Mouse (Mus musculus) lung, postnatal 0 days (tissue): ENCODE results near the gene Tomm40. TPM values are rescaled to one million over a fixed set of nuclear protein-coding genes. Genes with fewer than 3 reads are reported as not detected.

Experiments used
- ATAC-seq: fragments of 200-750 bp; cut with Nextera tagmentation; 2 replicates; pipeline ENCODE4 v1.8.0; 2017; ENCODE audit warnings: moderate library complexity
- DNase-seq: peaks from one replicate; pipeline ENCODE4 v3.0.0-alpha.2; 2016; ENCODE audit warnings: low spot score
- H3K27ac ChIP-seq: fragments of 300-500 bp; sonication (generic); 2 replicates; pipeline ENCODE4 v1.5.1; 2014; ENCODE audit warnings: antibody characterized with exemption, mild to moderate bottlenecking, low read length, mixed read lengths
- H3K27me3 ChIP-seq: fragments of 300-500 bp; sonication (generic); replicated peaks from 2 replicates; pipeline ENCODE4 v1.6.1; 2014; ENCODE audit warnings: low read length, mixed read lengths; ENCODE audit not compliant: insufficient read depth
- H3K36me3 ChIP-seq: fragments of 300-500 bp; sonication (generic); 2 replicates; pipeline ENCODE4 v1.6.1; 2014; ENCODE audit warnings: low read length, mixed read lengths; ENCODE audit not compliant: insufficient read depth
- H3K4me1 ChIP-seq: fragments of 300-500 bp; sonication (generic); 2 replicates; pipeline ENCODE4 v1.6.1; 2014; ENCODE audit warnings: antibody characterized with exemption, low read depth, low read length, mixed read lengths; ENCODE audit not compliant: insufficient read depth
- H3K4me2 ChIP-seq: fragments of 300-500 bp; sonication (generic); replicated peaks from 2 replicates; pipeline ENCODE4 v1.6.1; 2014; ENCODE audit warnings: low read depth, mild to moderate bottlenecking, low read length, moderate library complexity, mixed read lengths
- H3K4me3 ChIP-seq: fragments of 300-500 bp; sonication (generic); 2 replicates; pipeline ENCODE4 v1.5.1; 2014; ENCODE audit warnings: low read depth, low read length
- H3K9ac ChIP-seq: fragments of 300-500 bp; sonication (generic); replicated peaks from 2 replicates; pipeline ENCODE4 v1.6.1; 2014; ENCODE audit warnings: low read depth, mild to moderate bottlenecking
- H3K9me3 ChIP-seq: fragments of 300-500 bp; sonication (generic); 2 replicates; pipeline ENCODE4 v1.6.1; 2016; ENCODE audit warnings: low read length, mixed read lengths
- CTCF ChIP-seq: IDR thresholded peaks from 2 replicates; pipeline ENCODE4 v1.5.1; 2016; ENCODE audit warnings: antibody characterized with exemption, mild to moderate bottlenecking
- EP300 ChIP-seq: IDR thresholded peaks from 2 replicates; pipeline ENCODE4 v1.6.1; 2016; ENCODE audit warnings: antibody characterized with exemption, mild to moderate bottlenecking, control low read depth
- WGBS: fragments of 180-500 bp; shearing (Covaris S2); extraction: QIAGEN DNeasy Blood & Tissue Kit; methylation state at CpG from one replicate; pipeline ENCODE4 v1.1.7; 2014; 5-methylcytosine and 5-hydroxymethylcytosine counted together
- polyA plus RNA-seq: library from polyadenylated mRNA; unstranded; fragments of >200 nt; fragmentation: Nextera tagmentation; extraction: Ambion mirVana; gene quantifications from 2 replicates; pipeline ENCODE4 v1.2.1, GENCODE M21; 2015

Gene Tomm40
- polyA plus RNA-seq, 1 experiment from 2014 or later = 62.4 TPM

- TF ChIP-seq CTCF (peak; percentile 54), EP300 (no peak)
- WGBS = 2% methylated on average over 28 of the region's 28 CpGs
Observed at GRCm38 (mm10) chr7:19697949-19698906, 17.0 kb downstream of the Tomm40 start.

DNA sequence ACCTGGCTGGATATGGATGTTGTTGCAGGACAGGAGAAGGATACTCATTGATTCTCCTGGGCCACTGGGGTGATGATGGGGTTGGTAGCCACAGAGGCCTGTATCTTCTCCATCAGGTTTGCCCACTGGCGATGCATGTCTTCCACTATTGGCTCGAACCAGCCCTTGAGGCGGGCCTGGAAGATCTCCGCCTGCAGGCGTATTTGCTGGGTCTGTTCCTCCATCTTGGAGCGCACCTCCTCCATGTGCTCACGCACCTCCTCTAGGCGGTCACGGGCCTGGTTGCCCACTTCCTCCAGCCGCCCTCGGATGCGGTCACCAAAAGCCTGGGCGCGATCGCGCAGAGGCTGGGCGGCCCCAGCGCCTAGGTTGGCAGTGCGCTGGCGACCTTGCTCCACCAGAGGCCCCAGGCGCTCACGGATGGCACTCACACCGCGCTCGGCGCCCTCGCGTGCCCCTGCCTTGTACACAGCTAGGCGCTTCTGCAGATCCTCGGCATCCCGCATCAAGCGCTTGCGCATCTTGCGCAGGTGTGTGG lies 18.8 kb downstream of the Tomm40 start:
- ATAC-seq (no peak), DNase-seq (no peak)
- Histone ChIP-seq H3K27me3 (no peaks in the 10 kb centered on the region), H3K36me3 (no peaks in the 10 kb centered on the region), H3K4me1 (peaks cover 26% of the 10 kb centered on the region; the same call in 1 of the 2 replicates), H3K9ac (no peak overlapping the region), H3K4me2 (no peak overlapping the region), H3K9me3 (no peaks in the 10 kb centered on the region), H3K4me3 (no peak overlapping the region), H3K27ac (no peak overlapping the region)
- 95% methylated on average over 34 of the region's 34 CpGs for WGBS
- TF ChIP-seq EP300 = no peak
- no peak for TF ChIP-seq CTCF

More at GRCm38 (mm10) chr7:19697949-19698906, 17.0 kb downstream of the Tomm40 start:
- ATAC-seq (no peak), DNase-seq (peak; percentile 69)
- H3K4me2 ChIP-seq = peak overlapping the region; percentile 50
- H3K9me3 ChIP-seq = no peaks in the 10 kb centered on the region
- H3K4me3 ChIP-seq = peak overlapping the region; percentile 40
- peak overlapping the region; percentile 39; the same call in 1 of the 2 replicates for H3K9ac ChIP-seq
- H3K36me3 ChIP-seq = no peaks in the 10 kb centered on the region
- peaks cover 20% of the 10 kb centered on the region; the same call in 1 of the 2 replicates for H3K4me1 ChIP-seq
- no peaks in the 10 kb centered on the region for H3K27me3 ChIP-seq
- peak overlapping the region; percentile 49; the same call in 1 of the 2 replicates for H3K27ac ChIP-seq

- 73% methylated on average over 6 of the region's 6 CpGs for WGBS
- Histone ChIP-seq H3K4me3 (no peak overlapping the region), H3K4me1 (peaks cover 24% of the 10 kb centered on the region; the same call in 1 of the 2 replicates), H3K27ac (no peak overlapping the region), H3K27me3 (no peaks in the 10 kb centered on the region), H3K9me3 (no peaks in the 10 kb centered on the region), H3K36me3 (no peaks in the 10 kb centered on the region), H3K9ac (no peak overlapping the region), H3K4me2 (no peak overlapping the region)
- DNase-seq = no peak
- no peak for ATAC-seq
- TF ChIP-seq CTCF (no peak), EP300 (no peak)
Observed at GRCm38 (mm10) chr7:19695881-19696280, 19.4 kb downstream of the Tomm40 start.

- Histone ChIP-seq H3K4me2 (no peak overlapping the region), H3K27me3 (no peaks in the 10 kb centered on the region), H3K9ac (no peak overlapping the region), H3K9me3 (no peaks in the 10 kb centered on the region), H3K27ac (peak overlapping the region; percentile 81), H3K36me3 (no peaks in the 10 kb centered on the region), H3K4me1 (peaks cover 22% of the 10 kb centered on the region; the same call in 1 of the 2 replicates), H3K4me3 (no peak overlapping the region)
- WGBS = 14% methylated on average over 8 of the region's 8 CpGs
- no peak for DNase-seq
- TF ChIP-seq CTCF = no peak
- TF ChIP-seq EP300 = no peak
- ATAC-seq = no peak
Observed at GRCm38 (mm10) chr7:19695213-19695594, 20.0 kb downstream of the Tomm40 start.

DNA sequence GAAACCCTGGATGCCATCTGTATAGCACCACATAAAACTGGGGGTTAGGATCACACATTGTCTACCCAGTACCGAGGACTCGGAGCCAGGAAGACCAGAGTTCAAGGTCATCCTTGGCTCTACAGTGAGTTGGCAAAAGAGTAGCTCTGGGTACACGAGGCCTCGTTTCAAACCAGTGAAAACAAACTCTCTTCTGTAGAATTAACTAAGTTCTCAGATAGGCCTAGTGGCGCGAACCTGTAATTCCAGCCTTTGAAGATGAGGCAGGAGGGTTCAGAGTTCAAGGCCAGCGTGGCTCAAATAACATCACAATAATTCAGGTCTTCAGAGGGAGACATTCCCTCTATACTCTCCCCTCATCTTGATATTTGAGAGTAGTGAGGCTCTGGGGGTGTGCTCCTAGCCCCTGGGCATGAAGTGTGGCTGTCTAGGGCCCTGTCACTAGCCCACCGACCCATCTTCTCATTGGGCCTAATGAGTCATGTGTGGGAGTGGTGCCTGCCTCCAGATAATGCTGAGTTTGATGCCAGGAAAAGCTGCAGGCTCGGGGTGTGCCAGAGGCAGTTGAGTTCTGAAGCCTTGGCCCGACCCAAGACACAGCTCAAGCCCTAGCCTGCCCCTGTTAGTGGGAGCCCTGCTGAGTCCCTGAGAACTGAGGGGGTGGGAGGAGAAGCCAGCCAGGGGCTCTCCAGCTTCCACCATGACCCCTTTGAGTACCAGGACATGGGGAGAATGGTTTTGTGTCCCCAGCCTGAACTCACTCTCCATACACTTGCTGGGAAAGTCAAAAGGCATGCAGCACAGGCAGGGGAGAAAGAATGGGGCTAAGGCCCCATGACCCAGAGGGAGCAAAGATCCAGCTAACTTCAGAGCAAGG lies 20.7 kb downstream of the Tomm40 start:
- no peak for DNase-seq
- Histone ChIP-seq H3K4me2 (no peak overlapping the region), H3K9me3 (no peaks in the 10 kb centered on the region), H3K9ac (no peak overlapping the region), H3K4me1 (peaks cover 22% of the 10 kb centered on the region; the same call in 1 of the 2 replicates), H3K36me3 (no peaks in the 10 kb centered on the region), H3K27ac (peak overlapping the region; percentile 81), H3K4me3 (no peak overlapping the region), H3K27me3 (no peaks in the 10 kb centered on the region)
- 71% methylated on average over 10 of the region's 10 CpGs for WGBS
- no peak for TF ChIP-seq EP300
- no peak for TF ChIP-seq CTCF
- ATAC-seq = no peak
